Mouse (Mus musculus) adrenal gland, postnatal 10 days (tissue): ENCODE results near the gene Ncor2. TPM values are rescaled to one million over a fixed set of nuclear protein-coding genes. Genes with fewer than 3 reads are reported as not detected.

Experiments used
- DNase-seq: peaks from one replicate; pipeline ENCODE4 v3.0.0; 2021; ENCODE audit warnings: mixed read lengths
- total RNA-seq, 2 experiments: library from RNA; stranded (reverse); gene quantifications; 2 replicates each; pipeline ENCODE4 v1.2.3; 2021

The Ncor2 gene
- total RNA-seq, 2 experiments from 2014 or later: 125 to 153 TPM

DNA sequence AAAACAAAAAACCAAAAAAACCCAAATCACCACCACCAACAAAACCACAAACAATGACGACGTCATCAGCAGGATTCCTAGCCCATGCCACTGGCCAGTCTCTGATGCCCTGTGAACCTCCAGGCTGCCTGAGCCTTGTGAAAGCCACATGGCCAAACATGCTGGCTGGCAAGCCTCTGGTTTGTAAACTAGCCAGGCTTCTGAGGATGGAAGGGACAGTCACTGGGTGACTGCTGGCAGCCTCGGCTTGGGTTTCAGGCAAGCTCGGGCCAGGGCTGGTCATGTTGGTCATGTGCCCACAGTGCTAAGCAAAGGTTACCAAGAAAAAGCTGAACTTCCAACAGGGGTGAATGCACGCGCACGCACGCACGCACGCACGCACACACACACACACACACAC, 157.7 kb downstream of the Ncor2 start:
- peak; percentile 78 for DNase-seq

DNA sequence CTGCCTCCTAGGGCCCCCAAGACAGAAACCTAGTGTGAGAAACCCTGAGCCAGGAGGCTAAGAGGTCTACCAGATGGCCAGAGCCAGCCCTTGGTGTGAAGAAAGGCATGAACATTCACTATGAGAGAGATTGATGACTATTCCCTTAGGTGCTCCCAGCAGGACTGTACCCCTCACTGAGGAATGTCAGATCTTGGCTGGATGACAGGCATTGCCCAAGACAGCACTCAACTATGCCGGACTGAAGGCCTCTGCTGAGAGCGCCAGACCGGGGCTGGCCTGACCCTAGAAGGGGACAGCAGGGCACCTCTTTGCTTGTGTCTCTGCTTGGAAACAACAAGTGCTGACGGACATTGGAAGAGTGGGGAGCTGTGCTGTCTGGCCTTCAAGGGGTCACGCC, 159.9 kb downstream of the Ncor2 start:
- peak; percentile 75 for DNase-seq

DNA sequence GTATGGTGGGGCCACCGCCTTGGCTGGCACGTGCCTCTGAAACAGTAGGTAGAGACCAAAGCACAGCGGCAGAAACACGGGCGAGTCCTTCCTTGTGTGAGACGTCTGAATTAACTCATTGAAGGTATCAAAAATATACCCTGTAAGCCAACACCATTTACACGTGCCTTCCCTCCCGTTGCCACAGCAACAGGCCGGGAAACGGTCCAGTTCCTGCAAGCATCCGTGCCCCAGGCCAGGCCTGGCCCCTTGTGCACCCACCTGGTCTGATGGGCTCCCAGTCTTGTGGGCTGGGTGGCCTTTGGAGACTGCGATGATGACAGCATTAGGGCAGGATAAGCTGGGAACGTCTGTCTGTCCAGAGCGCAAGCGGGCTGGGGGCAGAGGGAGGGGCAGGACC, 161.7 kb downstream of the Ncor2 start:
- DNase-seq: no peak

DNA sequence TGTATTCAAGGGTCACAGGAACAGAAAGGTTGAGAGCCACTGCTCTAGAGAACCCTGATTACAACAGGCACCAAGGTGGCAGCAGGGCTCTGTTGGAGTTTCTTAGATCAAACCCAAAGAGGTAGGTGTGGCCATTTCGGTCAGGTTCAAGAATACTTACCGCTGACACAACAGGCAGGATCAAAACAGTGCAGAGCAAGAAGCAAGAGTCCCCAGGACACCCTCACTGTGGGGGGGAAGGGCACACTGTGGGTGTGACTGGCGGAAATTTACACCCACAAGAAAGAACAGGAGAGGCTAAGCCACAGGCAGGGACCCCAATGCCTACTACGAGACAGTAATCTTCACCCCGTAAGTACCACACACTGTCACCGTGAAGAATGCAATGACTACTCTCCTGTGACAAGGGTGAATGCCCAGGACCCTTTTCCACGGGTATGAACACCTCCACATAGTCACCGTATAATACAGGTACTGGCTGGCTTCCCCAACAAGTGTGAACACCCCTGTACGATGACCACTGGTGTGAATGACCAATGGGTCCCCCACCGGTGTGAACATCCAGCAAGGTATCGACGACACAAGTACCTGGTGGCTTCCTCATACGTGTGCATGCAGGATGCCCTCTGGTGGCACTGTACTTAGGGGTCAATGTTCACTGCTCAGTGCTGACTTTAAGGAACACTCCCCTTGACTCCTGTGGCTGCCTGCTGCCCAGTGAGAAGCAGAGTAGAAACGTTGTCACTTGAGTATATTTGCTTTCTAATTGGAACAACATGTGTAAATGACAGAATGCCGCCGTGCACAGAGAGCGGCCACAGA, 162.4 kb downstream of the Ncor2 start:
- DNase-seq: no peak

DNA sequence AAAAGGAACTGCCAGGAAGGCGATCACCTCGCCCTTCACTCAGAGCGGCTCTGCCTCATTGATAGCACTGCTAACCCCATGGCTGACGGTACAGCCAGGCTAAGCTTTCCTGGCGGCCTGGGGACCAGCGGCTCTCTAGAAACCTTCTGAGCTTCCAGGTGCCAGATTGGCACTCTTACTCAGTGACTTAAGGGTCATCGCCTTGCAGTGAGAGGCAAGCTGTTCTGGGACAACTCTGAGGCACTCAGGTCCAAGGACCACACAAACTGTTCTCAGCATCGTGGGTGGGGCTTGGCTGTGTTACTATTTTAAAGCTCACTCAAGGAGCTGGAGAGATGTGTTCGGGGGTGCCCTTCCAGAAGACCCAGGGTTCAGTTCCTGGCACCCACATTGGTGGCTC, 163.4 kb downstream of the Ncor2 start:
- no peak for DNase-seq

DNA sequence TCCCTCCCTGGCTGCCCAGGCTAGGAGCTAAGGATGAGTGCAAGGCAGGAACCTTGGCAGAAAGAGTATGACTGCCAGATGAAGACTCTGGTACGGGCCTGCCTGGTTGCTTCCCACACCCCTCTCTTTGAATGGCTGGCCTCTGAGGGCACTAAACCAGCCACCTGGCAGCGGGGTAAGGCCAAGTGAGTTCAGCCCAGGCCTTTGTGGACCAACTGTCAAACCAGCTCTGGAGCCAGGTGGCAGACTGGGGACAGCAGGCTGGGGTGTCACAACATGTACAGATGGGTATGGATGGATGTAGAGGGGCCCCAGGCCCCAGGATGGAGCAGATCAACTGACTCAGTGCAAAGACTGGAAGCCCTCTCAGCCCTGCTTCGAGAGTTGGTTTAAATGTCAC, 164.0 kb downstream of the Ncor2 start:
- DNase-seq: no peak

DNA sequence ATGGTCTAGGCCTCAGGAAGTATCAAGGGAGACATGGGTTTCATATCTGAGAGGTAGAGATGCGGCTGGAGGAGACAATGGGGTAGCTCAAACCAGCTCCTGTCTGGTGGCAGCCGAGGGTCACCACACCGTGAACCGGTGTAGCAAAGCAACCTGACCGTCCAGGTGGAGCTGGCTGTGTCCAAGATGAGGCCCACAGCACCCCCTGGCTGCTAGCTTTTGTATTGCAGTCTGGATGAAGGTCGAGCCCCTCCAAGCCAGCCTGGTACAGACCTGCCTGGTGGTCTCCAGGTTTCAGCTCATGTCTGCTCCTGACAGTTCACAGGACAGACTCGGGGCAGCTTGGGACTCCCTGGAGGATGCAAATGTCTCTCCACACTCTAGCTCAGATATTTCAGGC, 164.5 kb downstream of the Ncor2 start:
- DNase-seq: peak; percentile 82

DNA sequence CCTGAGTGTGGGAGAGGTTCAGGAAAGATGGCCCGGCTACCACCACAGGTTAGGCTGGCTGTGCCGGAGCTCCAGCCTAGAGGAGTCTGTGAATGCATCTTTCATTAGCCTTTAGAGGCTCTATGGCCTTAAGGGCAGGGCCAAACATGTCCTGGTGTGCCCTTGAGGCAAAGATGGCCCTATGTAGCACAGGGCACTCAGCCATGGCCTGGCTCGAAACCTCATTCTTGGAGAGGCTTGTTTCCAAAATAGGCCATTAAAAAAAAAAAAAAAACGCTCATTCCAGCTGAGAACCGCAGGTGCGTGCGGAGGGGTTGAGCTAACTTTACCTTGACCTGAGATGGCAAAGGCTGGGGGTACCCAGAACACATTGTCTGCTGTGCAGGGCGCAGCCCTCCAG, 167.4 kb downstream of the Ncor2 start:
- peak; percentile 58 for DNase-seq

DNA sequence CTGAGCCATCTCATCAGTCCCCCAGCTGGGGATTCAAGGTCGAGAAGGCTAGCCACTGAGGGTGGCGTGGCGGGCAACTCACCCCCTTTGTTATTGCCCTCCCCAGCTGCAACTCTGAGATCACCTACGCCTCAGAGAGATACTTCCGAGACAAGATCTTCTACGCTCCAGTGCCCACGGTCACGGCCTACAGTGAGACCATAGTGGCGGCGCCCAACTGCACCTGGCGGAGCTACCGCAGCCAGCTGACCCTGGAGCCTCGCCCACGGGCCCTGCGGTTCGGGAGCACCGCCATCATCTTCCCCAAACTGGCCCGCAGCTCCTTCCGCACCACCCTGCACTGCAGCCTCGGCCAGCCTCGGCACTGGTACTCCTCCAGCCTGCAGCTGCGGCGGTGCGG, 167.9 kb downstream of the Ncor2 start:
- DNase-seq: no peak

DNA sequence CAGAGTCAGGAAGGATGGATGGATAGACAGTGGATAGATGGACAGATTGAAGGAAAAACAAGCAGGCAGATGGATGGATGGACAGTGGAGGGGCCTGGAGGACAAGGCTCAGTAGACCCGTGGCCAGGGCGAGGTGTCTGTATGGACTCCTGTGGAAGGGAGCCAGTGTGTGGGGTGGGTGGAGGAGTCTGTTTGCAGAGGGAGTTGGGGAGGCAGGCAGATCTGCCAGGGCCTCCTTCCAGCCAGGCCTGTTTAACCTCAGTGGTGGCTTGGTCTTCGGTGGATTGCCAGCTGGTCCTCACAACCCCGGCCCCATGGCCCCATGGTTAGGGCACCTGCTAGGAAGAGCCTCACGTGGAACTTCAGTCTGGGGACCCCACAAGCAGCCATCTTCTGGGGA, 172.1 kb downstream of the Ncor2 start:
- DNase-seq: no peak

DNA sequence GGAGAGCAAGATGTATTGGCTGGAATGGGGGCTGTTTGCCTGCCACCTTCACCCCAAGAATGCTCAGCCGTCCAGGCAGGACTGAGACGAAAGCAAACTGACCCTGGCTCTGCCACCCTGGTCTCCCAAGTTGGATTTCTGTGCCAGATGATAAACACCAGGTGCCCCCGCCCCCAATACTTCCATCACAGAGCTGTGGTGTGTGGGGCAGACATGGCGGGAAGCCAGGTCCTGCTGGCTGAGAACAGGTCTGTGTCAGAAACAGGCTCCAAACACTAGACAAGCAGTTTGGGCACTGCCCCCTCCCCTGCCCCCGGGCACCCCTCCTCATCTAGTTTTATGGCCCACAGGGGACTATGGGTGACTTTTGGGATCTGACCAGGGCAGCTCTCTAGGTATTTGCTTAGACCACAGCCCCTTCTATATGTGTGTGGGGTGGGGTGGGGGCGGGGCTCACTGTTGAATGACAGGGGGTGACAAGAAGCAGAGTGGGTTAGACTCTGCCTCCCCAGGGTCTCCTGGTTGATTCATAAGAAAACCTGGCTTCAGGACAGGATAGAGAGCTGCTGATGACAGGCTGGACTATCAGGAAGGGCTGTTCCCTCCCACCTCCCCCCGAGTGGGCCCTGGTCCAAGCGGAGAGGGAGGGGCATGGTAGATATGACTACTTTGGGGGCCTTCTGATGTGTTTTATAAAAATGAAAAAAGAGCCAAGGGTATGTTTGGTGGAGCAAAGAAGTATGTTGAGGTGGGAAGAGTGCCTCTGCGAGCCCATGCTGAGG, 173.0 kb downstream of the Ncor2 start:
- no peak for DNase-seq

DNA sequence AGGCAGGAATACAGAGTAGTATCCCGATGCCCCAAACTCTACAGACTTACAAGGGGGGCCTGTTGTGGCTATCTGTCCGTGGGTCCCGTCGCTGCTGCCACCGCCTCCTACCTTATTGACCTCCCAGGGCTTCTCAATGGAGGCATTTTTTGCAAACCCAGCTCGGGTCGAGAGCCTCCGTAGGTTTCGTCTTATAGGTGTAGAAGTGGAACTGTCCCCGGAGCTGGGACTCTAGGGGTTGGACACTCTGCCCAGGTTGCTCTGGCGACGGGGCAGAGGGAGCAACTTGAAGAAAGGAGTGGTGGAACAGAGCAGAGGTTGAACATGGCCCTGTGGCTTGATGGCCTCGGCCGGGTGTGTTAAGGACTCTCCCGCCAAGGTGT, 175.2 kb downstream of the Ncor2 start:
- no peak for DNase-seq

DNA sequence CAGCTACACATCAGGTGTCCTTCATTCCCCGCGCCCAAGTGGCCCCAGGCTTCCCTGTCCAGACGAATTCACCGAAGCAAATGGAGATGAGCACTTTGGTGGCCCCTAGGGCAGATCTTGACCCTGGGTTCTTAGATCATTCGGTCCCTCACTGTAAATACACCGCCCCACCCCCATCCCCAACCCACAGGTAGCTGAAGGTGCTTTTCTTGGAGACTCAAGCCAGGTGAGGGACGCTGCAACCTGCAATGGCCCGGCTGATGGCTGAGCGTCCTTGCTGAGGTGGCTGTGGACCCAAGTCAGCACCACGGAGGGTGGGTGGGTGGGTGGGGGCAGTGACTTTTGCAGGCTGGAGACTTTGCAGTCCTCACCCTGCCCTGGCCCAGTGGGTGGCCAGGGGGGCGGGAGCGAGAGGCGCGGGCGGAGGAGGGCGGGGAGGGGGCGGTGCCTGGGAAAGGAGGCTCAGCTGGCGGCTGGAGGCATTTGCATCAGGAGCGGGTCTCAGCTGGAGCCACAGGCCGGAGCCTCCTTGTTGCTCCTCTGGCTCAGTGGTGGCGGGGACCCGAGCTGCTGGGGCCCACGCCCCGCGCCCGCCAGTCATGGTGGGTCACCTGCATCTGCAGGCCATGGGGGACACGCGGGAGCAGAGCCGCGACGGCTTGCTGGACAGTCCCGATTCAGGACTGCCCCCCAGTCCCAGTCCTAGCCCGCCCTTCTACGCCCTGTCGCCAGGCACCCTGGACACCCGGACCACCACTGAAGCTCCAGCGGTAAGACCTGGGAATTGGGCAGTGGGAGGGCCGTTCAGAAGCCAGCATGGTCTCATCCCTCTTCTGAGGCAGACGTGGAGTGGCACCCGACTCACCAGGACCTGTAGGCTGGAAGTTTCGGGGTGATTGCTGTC, 175.8 kb downstream of the Ncor2 start, which contains the start of gene Rflna:
Gene Rflna (plus strand): TSS at position 253 of the 904 bp plus-strand sequence.
- peak; percentile 71 for DNase-seq

DNA sequence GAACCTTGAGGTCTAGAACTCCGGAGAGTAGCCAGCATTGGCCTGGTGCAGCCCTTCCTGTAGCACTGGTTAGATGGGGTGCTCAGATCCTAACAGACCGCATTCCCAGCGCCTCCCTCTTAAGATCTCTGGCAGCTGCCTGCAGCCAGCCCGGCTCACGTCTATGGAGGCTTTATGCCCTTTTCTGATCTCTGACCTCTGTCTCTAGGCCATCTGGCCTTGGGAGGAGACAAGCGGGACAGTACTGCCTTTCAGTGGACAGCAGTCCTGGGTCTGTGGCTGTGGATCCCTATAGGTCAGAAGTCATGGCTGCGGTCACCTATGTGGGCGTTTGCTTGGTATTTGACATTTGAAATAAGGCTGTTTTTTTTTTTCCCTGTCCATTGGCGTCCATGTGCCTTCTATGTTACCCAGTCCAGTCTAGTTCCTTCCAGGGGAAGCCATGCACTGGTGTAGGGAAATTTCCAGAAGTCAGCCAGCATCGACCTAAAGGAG, 178.2 kb downstream of the Ncor2 start:
- DNase-seq: no peak

DNA sequence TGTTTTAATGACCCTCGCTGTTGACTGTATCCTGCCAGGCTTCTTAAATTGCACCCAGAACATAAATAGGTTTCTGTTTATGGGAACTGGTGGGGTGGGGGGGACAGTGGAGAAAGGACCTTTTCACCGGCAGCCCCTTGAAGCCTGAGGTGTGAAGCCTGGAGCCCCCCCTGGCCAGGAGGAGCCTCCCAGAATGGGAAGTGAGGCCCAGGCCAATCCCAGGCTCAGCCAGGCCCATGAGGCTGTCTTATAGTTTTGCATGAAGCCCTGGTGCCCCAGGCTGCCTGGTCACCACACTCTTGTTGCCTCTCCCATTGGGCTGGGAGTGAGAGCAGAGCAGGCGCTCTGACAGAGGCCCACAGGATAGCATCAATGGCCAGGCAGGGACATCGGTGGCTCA, 181.1 kb downstream of the Ncor2 start:
- no peak for DNase-seq

DNA sequence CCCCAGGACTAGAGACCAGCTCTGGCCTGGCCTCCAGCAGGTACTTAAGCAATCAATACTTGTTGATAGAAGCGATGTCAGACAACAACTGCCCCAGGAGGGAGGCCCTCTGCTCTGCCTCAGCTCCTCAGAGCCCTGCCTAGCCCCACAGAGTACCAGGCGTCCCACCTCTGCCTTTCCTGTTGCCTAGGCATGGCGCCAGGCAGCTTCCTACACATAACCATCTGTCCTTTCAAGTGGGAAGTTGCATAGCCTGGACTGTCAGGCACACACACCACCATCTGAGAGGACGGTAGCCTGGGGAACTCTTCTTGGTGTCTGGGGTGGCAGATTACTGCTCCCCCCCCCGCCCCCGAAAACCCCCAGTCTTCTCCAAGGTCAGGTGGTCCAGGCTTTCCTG, 182.2 kb downstream of the Ncor2 start:
- DNase-seq: no peak

DNA sequence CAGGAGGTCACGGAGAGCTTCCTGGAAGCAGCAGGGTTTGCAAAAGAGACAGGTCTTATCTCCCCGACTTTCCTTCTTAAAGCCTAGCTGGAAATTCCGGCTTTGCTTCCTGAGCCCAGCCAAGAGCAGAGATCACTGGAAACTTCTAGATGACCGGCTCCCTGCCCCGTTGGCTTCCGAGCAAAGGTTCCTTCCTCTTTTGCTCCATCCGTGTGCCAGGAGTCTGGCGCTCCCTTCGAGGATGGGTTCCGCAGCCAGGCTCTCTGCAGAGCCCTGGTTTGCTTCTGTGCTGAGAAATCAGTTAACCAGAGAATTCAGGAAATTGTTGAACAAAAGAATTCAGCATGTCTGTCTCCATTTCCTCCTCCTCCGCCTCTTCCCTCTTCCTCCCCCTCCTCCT, 186.1 kb downstream of the Ncor2 start:
- no peak for DNase-seq

DNA sequence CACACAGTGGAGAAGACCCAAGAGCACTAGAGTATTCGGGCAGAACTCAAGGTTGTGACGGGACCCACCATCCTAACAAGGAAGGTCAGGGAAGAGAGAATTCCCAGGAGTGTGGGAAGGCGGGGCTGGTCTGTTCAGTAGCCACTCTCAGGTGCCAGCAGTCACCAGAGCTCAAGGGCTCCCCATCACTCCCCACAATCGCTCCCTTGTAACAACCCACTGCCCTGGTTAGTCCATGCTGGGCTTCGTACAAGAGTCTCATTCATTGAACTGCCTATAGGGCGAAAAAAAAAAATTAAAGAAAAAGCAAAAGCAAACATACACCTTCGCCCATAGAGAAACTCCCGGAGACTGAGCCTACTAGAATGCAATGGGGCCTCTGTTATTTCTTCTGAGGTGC, 186.7 kb downstream of the Ncor2 start:
- DNase-seq: no peak

DNA sequence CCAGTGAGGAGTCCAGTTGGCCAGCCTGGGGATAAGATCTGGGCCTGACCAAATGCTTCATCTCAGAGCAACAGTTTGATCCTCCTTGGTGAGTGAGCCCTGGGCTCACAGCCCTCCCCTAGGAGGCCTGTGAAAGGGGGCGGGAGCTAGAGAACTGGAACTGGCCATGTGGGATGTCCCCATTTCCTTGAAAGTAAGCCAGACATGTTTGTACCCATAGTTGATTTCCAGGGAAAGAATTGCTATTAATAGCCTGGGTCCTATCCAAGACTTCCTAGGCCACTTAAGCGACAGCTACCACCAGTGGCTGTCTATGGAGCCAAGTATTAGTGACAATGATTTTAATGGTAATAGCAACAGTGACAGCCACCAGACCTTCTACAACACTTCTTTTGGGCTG, 189.3 kb downstream of the Ncor2 start:
- DNase-seq: no peak

DNA sequence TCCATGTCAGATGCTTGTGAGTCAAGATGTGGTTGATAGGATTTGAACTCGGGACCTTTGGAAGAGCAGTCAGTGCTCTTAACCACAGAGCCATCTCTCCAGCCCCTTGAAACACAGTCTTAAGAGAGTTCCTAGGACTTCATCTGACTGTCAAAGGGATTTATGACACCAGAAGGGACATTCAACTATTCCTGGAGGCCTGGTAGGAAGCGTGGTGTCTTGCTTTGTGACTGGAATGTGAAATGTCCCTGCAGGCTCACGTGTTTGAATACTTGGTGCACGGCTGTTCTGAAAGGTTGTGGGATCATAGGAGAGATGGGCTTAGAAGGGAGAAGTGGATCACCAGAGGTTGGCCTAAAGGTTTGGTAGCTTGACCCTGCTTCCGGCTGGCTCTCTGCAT, 192.4 kb downstream of the Ncor2 start:
- DNase-seq: no peak

DNA sequence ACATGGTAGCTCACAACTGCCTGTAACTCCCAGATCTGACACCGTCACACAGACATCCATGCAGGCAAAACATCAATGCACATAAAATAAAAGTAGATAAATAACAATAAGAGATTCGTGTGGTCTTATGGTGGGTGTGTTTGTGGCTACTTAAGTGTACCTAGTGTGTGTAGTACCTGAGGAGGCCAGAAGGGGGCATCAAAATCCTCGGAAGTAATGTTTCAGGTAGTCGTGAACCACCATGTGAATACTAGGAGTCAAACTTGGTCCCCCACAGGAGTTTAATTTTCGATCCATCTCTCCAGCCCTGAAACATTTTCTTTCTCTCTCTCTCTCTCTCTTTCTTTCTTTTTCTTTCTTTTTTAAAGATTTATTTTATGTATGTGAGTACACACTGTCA, 192.8 kb downstream of the Ncor2 start:
- DNase-seq: no peak

DNA sequence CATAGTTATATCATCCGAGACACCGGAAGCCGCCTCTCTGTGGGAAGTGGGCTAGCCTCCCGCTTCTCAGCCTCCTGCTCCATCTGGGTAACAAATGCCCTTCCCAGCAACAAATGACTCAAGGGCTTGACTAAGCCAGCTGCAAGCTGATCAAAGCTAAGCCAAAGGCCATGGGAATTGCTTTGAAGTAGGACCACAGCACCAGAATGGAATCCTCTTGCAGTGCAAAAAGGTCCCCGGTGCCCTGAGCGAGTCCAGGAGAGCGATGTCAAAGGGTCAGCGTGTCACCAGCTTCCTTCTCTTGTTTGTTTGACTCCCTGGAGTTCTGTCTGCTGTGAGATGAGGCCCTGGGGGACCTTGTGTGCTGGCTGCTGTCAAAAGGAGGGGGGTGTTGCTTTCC, 209.2 kb downstream of the Ncor2 start:
- DNase-seq: peak; percentile 67
